Mouse (Mus musculus) embryonic facial prominence, embryonic 11.5 days (tissue): ENCODE data around the gene Mff. TPM values are rescaled to one million over a fixed set of nuclear protein-coding genes. Genes with fewer than 3 reads are reported as not detected.
A peak's percentile ranks its signal among the peaks of the same experiment; 100 is the strongest.

Experiments used
- ATAC-seq: fragments of 200-750 bp; cut with Nextera tagmentation; replicated peaks from 2 replicates; pipeline ENCODE4 v1.8.0; 2017; ENCODE audit warnings: low read depth; ENCODE audit not compliant: insufficient number of reproducible peaks, low FRiP score, low TSS enrichment
- DNase-seq: peaks from one replicate; pipeline ENCODE4 v3.0.0-alpha.2; 2015; ENCODE audit warnings: low spot score
- H3K27ac ChIP-seq: fragments of 300-500 bp; sonication (generic); replicated peaks from 2 replicates; pipeline ENCODE4 v1.5.1; 2014; ENCODE audit warnings: mild to moderate bottlenecking, low read depth, low read length, control low read depth
- H3K27me3 ChIP-seq: fragments of 300-500 bp; sonication (generic); 2 replicates; pipeline ENCODE4 v1.6.1; 2014; ENCODE audit warnings: mild to moderate bottlenecking, low read length, moderate library complexity, mixed read lengths; ENCODE audit not compliant: control insufficient read depth, insufficient read depth
- H3K36me3 ChIP-seq: fragments of 300-500 bp; sonication (generic); replicated peaks from 2 replicates; pipeline ENCODE4 v1.6.1; 2014; ENCODE audit warnings: low read depth, mild to moderate bottlenecking, low read length, moderate library complexity, mixed read lengths; ENCODE audit not compliant: control insufficient read depth, insufficient read depth
- H3K4me1 ChIP-seq: fragments of 300-500 bp; sonication (generic); 2 replicates; pipeline ENCODE4 v1.6.1; 2014; ENCODE audit warnings: low read length, mixed read lengths; ENCODE audit not compliant: control insufficient read depth, insufficient read depth
- H3K4me2 ChIP-seq: fragments of 300-500 bp; sonication (generic); 2 replicates; pipeline ENCODE4 v1.6.1; 2014; ENCODE audit warnings: low read depth, mild to moderate bottlenecking, control low read depth, low read length, moderate library complexity
- H3K4me3 ChIP-seq: fragments of 300-500 bp; sonication (generic); 2 replicates; pipeline ENCODE4 v1.5.1; 2014; ENCODE audit warnings: low read depth, low read length, control low read depth
- H3K9ac ChIP-seq: fragments of 300-500 bp; sonication (generic); replicated peaks from 2 replicates; pipeline ENCODE4 v1.6.1; 2014; ENCODE audit warnings: mild to moderate bottlenecking, control low read depth, low read length
- H3K9me3 ChIP-seq: fragments of 300-500 bp; sonication (generic); replicated peaks from 2 replicates; pipeline ENCODE4 v1.6.1; 2016; ENCODE audit warnings: mild to moderate bottlenecking, low read length, inconsistent platforms, mixed read lengths; ENCODE audit not compliant: control insufficient read depth
- WGBS: fragments of 180-500 bp; shearing (Covaris S2); extraction: QIAGEN DNeasy Blood & Tissue Kit; methylation state at CpG from one replicate; pipeline ENCODE4 v1.1.7; 2014; 5-methylcytosine and 5-hydroxymethylcytosine counted together
- polyA plus RNA-seq: library from polyadenylated mRNA; unstranded; fragments of >200 nt; fragmentation: Nextera tagmentation; extraction: Ambion mirVana; gene quantifications from 2 replicates; pipeline ENCODE4 v1.2.1, GENCODE M21; 2014

Gene Mff
- 260 and 266 TPM in 2 replicates for polyA plus RNA-seq

GRCm38 (mm10) chr1:82724339-82725025, at the start of gene Mff:
Mff (plus strand) TSS chr1:82724890.
- whole genome bisulfite sequencing = 10% methylated on average over 38 of the region's 38 CpGs
- Histone ChIP-seq H3K9ac (peak within 1 kb of the TSS; percentile 96), H3K4me3 (peak within 1 kb of the TSS; percentile 81), H3K36me3 (no peaks in the 10 kb centered on the region), H3K4me2 (peak within 1 kb of the TSS; percentile 83), H3K4me1 (peaks cover 3% of the 10 kb centered on the region; the same call in 1 of the 2 replicates), H3K27me3 (no peaks in the 10 kb centered on the region), H3K9me3 (no peaks in the 10 kb centered on the region), H3K27ac (0 out of 2 replicates have a peak within 1 kb of the TSS, but pooled peaks have one; percentile 52)
- ATAC-seq (peak; percentile 98), DNase-seq (peak; percentile 97)

- ATAC-seq (no peak), DNase-seq (no peak)
- 80% methylated on average over 5 of the region's 5 CpGs for WGBS
- Histone ChIP-seq H3K27ac (no peak overlapping the region), H3K4me2 (no peak overlapping the region), H3K36me3 (no peaks in the 10 kb centered on the region), H3K9ac (no peak overlapping the region), H3K9me3 (no peaks in the 10 kb centered on the region), H3K27me3 (no peaks in the 10 kb centered on the region), H3K4me1 (no peaks in the 10 kb centered on the region), H3K4me3 (no peak overlapping the region)
These were observed 38.4 kb upstream of the Mff start for GRCm38 (mm10) chr1:82686328-82686727.

GRCm38 (mm10) chr1:82686866-82687265, 37.8 kb upstream of the Mff start:
- no peaks in the 10 kb centered on the region for H3K4me1 ChIP-seq
- no peaks in the 10 kb centered on the region for H3K27me3 ChIP-seq
- no peaks in the 10 kb centered on the region for H3K9me3 ChIP-seq
- no peak overlapping the region for H3K4me2 ChIP-seq
- ATAC-seq (no peak), DNase-seq (no peak)
- no peak overlapping the region for H3K9ac ChIP-seq
- WGBS = 88% methylated on average over 2 of the region's 2 CpGs
- no peak overlapping the region for H3K27ac ChIP-seq
- no peak overlapping the region for H3K4me3 ChIP-seq
- H3K36me3 ChIP-seq = no peaks in the 10 kb centered on the region

- Histone ChIP-seq H3K4me3 (no peak overlapping the region), H3K9me3 (no peaks in the 10 kb centered on the region), H3K9ac (no peak overlapping the region), H3K27ac (no peak overlapping the region), H3K36me3 (no peaks in the 10 kb centered on the region), H3K4me1 (no peaks in the 10 kb centered on the region), H3K27me3 (no peaks in the 10 kb centered on the region), H3K4me2 (no peak overlapping the region)
- WGBS = 81% methylated on average over 6 of the region's 6 CpGs
- DNase-seq (no peak), ATAC-seq (no peak)
These were observed 36.8 kb upstream of the Mff start for GRCm38 (mm10) chr1:82687931-82688330.

GRCm38 (mm10) chr1:82695915-82696314, 28.8 kb upstream of the Mff start:
- Histone ChIP-seq H3K4me3 (no peak overlapping the region), H3K27me3 (no peaks in the 10 kb centered on the region), H3K4me2 (no peak overlapping the region), H3K27ac (no peak overlapping the region), H3K4me1 (no peaks in the 10 kb centered on the region), H3K36me3 (no peaks in the 10 kb centered on the region), H3K9me3 (no peaks in the 10 kb centered on the region), H3K9ac (no peak overlapping the region)
- 42% methylated on average over 3 of the region's 3 CpGs for WGBS
- no peak for ATAC-seq
- no peak for DNase-seq

- ATAC-seq = no peak
- 80% methylated on average over 9 of the region's 9 CpGs for WGBS
- no peaks in the 10 kb centered on the region for H3K27me3 ChIP-seq
- H3K4me3 ChIP-seq = no peak overlapping the region
- DNase-seq = no peak
- no peak overlapping the region for H3K9ac ChIP-seq
- no peak overlapping the region for H3K4me2 ChIP-seq
- no peak overlapping the region for H3K27ac ChIP-seq
- H3K9me3 ChIP-seq = no peaks in the 10 kb centered on the region
- no peaks in the 10 kb centered on the region for H3K36me3 ChIP-seq
- no peaks in the 10 kb centered on the region for H3K4me1 ChIP-seq
These were observed 6.7 kb upstream of the Mff start for GRCm38 (mm10) chr1:82717816-82718512.

- H3K4me3 ChIP-seq = peak overlapping the region; percentile 81
- H3K4me2 ChIP-seq = peak overlapping the region; percentile 83
- H3K36me3 ChIP-seq = no peaks in the 10 kb centered on the region
- H3K27me3 ChIP-seq = no peaks in the 10 kb centered on the region
- H3K9me3 ChIP-seq = no peaks in the 10 kb centered on the region
- H3K9ac ChIP-seq = peak overlapping the region; percentile 96
- 2% methylated on average over 37 of the region's 37 CpGs for WGBS
- peak; percentile 97 for ATAC-seq
- peaks cover 3% of the 10 kb centered on the region; the same call in 1 of the 2 replicates for H3K4me1 ChIP-seq
- H3K27ac ChIP-seq = 0 out of 2 replicates have a peak overlapping the region, but pooled peaks have one; percentile 52
- DNase-seq = no peak
These were observed 560 bp downstream of the Mff start for GRCm38 (mm10) chr1:82725026-82725874.
